Mouse (Mus musculus) cortical plate, adult 2 months (tissue): ENCODE measurements around the gene Omp.

Source experiments
- CTCF ChIP-seq: fragments of 200-500 bp; IDR thresholded peaks from 2 replicates; pipeline ENCODE4 v1.5.1; 2011; ENCODE audit warnings: mild to moderate bottlenecking, control low read depth, low read length; ENCODE audit not compliant: insufficient read depth; ENCODE audit errors: extremely low read depth
- POLR2A ChIP-seq: fragments of 200-500 bp; IDR thresholded peaks from 2 replicates; pipeline ENCODE4 v1.6.1; 2011; ENCODE audit warnings: mild to moderate bottlenecking, low read length, control low read depth; ENCODE audit not compliant: insufficient read depth; ENCODE audit errors: extremely low read depth

GRCm38 (mm10) chr7:98153892-98154291 is 8.6 kb upstream of the Omp start:
- TF ChIP-seq POLR2A (no peak), CTCF (no peak)
